Mouse (Mus musculus): ENCODE results near the gene Hcrt.

Hcrt gene

DNA sequence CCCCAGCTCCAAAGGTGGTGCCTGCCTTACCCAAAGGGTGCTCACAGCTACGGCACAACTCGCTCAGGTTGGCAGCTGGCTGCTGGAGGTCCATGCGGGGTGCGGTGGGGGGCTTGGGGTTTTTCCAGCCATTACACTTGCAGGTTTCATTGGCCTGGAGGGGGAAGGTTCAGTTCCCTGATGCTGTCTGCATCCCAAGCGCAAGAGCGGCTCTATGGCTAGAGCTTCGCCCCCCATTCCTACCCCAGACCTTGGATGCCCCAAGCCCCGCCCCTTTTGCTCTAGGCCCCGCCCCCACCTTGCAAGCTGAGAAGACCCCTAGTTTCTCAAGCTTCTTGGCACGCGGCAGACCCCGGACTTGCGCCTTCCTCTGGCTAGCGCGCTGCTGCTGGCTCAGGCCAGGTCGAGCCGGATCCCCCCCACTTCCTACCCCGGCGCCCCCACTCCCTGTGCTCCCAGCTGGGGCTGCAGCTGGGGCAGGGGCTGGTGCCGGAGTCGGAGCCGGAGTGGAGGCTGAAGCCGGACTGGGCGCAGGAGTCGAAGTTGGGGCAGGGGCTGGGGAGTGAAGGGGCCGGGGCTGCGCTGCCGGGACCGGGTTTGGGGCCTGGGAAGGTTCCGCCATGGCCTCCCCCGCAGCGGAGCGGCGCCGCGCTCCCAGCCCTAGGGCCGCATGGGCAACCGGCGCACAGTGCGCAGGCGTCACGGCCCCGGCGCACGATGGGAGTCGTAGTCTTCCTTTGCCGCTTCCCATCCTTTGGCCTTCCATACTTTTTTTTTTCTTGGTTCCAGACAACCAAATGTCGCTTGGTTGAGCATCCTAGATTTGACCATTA, 50.7 kb downstream of the Hcrt start, which contains the start of gene Kat2a:
Kat2a (minus strand) TSS at position 683 of the 833 bp plus-strand sequence.
- DNase-seq (ENCODE audit: low read depth): no peak
